Mouse (Mus musculus) lung, embryonic 16.5 days (tissue): Measurements from ENCODE around the gene Fbxo22. TPM values are rescaled to one million over a fixed set of nuclear protein-coding genes. Genes with fewer than 3 reads are reported as not detected.
"Not testable (repeated sequence)": the region's sequence is repeated elsewhere in the genome, so short reads cannot be mapped to it uniquely, and the experiment has no call there.

ENCODE experiments used
- ATAC-seq: fragments of 200-750 bp; cut with Nextera tagmentation; 2 replicates; pipeline ENCODE4 v1.8.0; 2017; ENCODE audit warnings: low read depth, mild to moderate bottlenecking, moderate library complexity
- H3K27ac ChIP-seq: fragments of 300-500 bp; sonication (generic); 2 replicates; pipeline ENCODE4 v1.5.1; 2014; ENCODE audit warnings: mild to moderate bottlenecking, control low read depth, low read length
- H3K27me3 ChIP-seq: fragments of 300-500 bp; sonication (generic); 2 replicates; pipeline ENCODE4 v1.6.1; 2014; ENCODE audit warnings: low read depth, low read length, mixed read lengths; ENCODE audit not compliant: control insufficient read depth, insufficient read depth
- H3K36me3 ChIP-seq: fragments of 300-500 bp; sonication (generic); 2 replicates; pipeline ENCODE4 v1.6.1; 2014; ENCODE audit warnings: low read length; ENCODE audit not compliant: control insufficient read depth, insufficient read depth
- H3K4me1 ChIP-seq: fragments of 300-500 bp; sonication (generic); replicated peaks from 2 replicates; pipeline ENCODE4 v1.6.1; 2014; ENCODE audit warnings: low read length, mixed read lengths; ENCODE audit not compliant: control insufficient read depth, insufficient read depth
- H3K4me2 ChIP-seq: fragments of 300-500 bp; sonication (generic); 2 replicates; pipeline ENCODE4 v1.6.1; 2014; ENCODE audit warnings: low read depth, low read length, control low read depth
- H3K4me3 ChIP-seq: fragments of 300-500 bp; sonication (generic); 2 replicates; pipeline ENCODE4 v1.5.1; 2014; ENCODE audit warnings: mild to moderate bottlenecking, low read length, control low read depth
- H3K9ac ChIP-seq: fragments of 300-500 bp; sonication (generic); 2 replicates; pipeline ENCODE4 v1.6.1; 2014; ENCODE audit warnings: low read length, control low read depth
- H3K9me3 ChIP-seq: fragments of 300-500 bp; sonication (generic); 2 replicates; pipeline ENCODE4 v1.6.1; 2016; ENCODE audit warnings: low read length; ENCODE audit not compliant: control insufficient read depth
- WGBS: fragments of 180-500 bp; shearing (Covaris S2); extraction: QIAGEN DNeasy Blood & Tissue Kit; methylation state at CpG from one replicate; pipeline ENCODE4 v1.1.7; 2014; 5-methylcytosine and 5-hydroxymethylcytosine counted together
- polyA plus RNA-seq: library from polyadenylated mRNA; unstranded; fragments of >200 nt; fragmentation: Nextera tagmentation; extraction: Ambion mirVana; gene quantifications from 2 replicates; pipeline ENCODE4 v1.2.1, GENCODE M21; 2015

Gene Fbxo22
- polyA plus RNA-seq, 1 experiment from 2014 or later, result 52.6 TPM

DNA sequence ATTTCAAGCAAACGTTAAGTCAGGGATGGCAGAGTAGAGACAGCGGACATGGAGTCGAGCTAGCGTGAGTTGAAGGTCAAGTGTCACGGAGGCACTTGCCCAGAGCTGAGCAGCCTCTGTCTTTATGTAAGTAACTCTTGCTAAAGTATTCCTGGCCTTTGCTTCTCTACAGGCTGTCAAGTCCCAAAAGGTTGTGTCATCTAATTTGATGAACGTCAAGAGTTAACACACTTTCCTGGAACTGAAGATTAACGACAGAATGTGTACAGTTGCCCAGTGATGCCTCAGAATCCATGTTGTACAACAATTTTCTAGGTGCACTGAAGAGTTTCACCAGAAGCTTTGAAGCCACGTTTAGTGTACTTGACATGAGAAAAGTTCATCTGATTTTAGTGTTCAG is 37.7 kb downstream of the Fbxo22 start:
- no peaks in the 10 kb centered on the region for H3K4me1 ChIP-seq
- H3K36me3 ChIP-seq, result no peaks in the 10 kb centered on the region
- no peak overlapping the region for H3K4me3 ChIP-seq
- WGBS, result 53% methylated on average over 8 of the region's 8 CpGs
- no peak overlapping the region for H3K9ac ChIP-seq
- peaks cover 2% of the 10 kb centered on the region for H3K27me3 ChIP-seq
- H3K4me2 ChIP-seq, result no peak overlapping the region
- no peak overlapping the region for H3K27ac ChIP-seq
- ATAC-seq, result no peak
- no peaks in the 10 kb centered on the region for H3K9me3 ChIP-seq

DNA sequence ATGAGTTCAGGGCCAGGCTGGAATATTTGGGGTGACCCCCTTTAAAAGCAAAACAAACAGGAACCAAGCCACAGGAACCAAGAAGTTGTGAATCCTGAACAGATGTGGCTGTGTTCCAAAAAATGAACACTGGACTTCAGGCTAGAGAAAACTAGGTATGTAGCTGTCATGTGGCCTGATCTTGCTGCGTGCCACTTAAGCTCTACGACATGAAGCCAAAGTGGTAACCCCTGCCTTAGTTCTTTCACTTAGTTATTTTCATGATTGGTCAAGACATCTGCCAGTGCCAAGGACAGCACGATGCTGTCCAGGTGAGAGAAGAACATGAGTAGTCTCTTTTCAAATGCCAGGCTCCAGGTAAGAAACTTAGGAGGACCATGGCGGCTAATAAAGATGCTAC is 38.2 kb downstream of the Fbxo22 start:
- H3K27ac ChIP-seq, result no peak overlapping the region
- H3K4me3 ChIP-seq, result no peak overlapping the region
- H3K27me3 ChIP-seq, result peaks cover under 1% of the 10 kb centered on the region
- 92% methylated on average over 4 of the region's 4 CpGs for WGBS
- H3K4me2 ChIP-seq, result no peak overlapping the region
- no peak for ATAC-seq
- no peaks in the 10 kb centered on the region for H3K9me3 ChIP-seq
- H3K9ac ChIP-seq, result no peak overlapping the region
- H3K36me3 ChIP-seq, result no peaks in the 10 kb centered on the region
- no peaks in the 10 kb centered on the region for H3K4me1 ChIP-seq

DNA sequence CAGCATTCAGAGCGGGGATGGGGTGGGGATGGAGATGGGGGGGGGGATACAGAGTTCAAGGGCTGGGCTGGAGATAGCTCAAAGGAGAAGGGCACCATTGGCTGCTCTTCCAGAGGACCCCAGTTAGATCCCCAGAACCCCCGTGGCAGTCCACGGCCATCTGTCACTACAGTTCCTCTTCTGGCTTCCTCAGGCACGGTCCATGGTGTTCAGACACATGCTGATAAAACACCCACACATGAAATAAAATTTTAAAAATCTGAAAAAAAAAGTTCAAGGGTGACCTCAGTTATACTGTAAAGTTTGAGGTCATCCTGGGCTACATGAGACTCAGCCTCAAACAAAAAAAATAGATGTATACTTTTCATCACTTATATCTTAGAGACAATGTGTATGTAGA is 39.7 kb downstream of the Fbxo22 start:
- Histone ChIP-seq H3K4me2 (no peak overlapping the region), H3K4me1 (no peaks in the 10 kb centered on the region), H3K4me3 (no peak overlapping the region), H3K27ac (no peak overlapping the region), H3K36me3 (no peaks in the 10 kb centered on the region), H3K9ac (no peak overlapping the region), H3K27me3 (no peaks in the 10 kb centered on the region), H3K9me3 (no peaks in the 10 kb centered on the region)
- ATAC-seq, result no peak
- WGBS, result 75% methylated on average over 4 of the region's 4 CpGs

- no peaks in the 10 kb centered on the region for H3K4me1 ChIP-seq
- no peak overlapping the region for H3K9ac ChIP-seq
- no peaks in the 10 kb centered on the region for H3K9me3 ChIP-seq
- H3K4me3 ChIP-seq, result no peak overlapping the region
- no peak overlapping the region for H3K4me2 ChIP-seq
- no peaks in the 10 kb centered on the region for H3K36me3 ChIP-seq
- ATAC-seq, result no peak
- WGBS, result 77% methylated on average over 6 of the region's 6 CpGs
- H3K27ac ChIP-seq, result no peak overlapping the region
- no peaks in the 10 kb centered on the region for H3K27me3 ChIP-seq
Observed at GRCm38 (mm10) chr9:55250595-55251247, 42.0 kb downstream of the Fbxo22 start.

- ATAC-seq, H3K4me1 ChIP-seq, H3K27ac ChIP-seq, H3K4me3 ChIP-seq, H3K4me2 ChIP-seq, H3K36me3 ChIP-seq, H3K9ac ChIP-seq, H3K27me3 ChIP-seq, H3K9me3 ChIP-seq: not testable (repeated sequence)
- 49% methylated on average over 2 of the region's 2 CpGs for WGBS
Observed at GRCm38 (mm10) chr9:55252097-55252496, 43.4 kb downstream of the Fbxo22 start.

GRCm38 (mm10) chr9:55253849-55254248 is 45.1 kb downstream of the Fbxo22 start:
- no peak for ATAC-seq
- H3K4me3 ChIP-seq, result no peak overlapping the region
- H3K27ac ChIP-seq, result no peak overlapping the region
- H3K9ac ChIP-seq, result no peak overlapping the region
- no peaks in the 10 kb centered on the region for H3K4me1 ChIP-seq
- H3K27me3 ChIP-seq, result no peaks in the 10 kb centered on the region
- H3K4me2 ChIP-seq, result no peak overlapping the region
- no peaks in the 10 kb centered on the region for H3K36me3 ChIP-seq
- no peaks in the 10 kb centered on the region for H3K9me3 ChIP-seq
- 67% methylated on average over 1 of the region's 1 CpGs for WGBS

GRCm38 (mm10) chr9:55255056-55255455 is 46.3 kb downstream of the Fbxo22 start:
- H3K4me3 ChIP-seq, result no peak overlapping the region
- H3K9ac ChIP-seq, result no peak overlapping the region
- H3K9me3 ChIP-seq, result no peaks in the 10 kb centered on the region
- H3K27ac ChIP-seq, result no peak overlapping the region
- ATAC-seq, result no peak
- whole genome bisulfite sequencing, result 90% methylated on average over 5 of the region's 5 CpGs
- no peaks in the 10 kb centered on the region for H3K4me1 ChIP-seq
- no peak overlapping the region for H3K4me2 ChIP-seq
- no peaks in the 10 kb centered on the region for H3K27me3 ChIP-seq
- H3K36me3 ChIP-seq, result no peaks in the 10 kb centered on the region

GRCm38 (mm10) chr9:55255604-55256003 is 46.9 kb downstream of the Fbxo22 start:
- H3K9me3 ChIP-seq, result no peaks in the 10 kb centered on the region
- H3K4me3 ChIP-seq, result no peak overlapping the region
- H3K4me2 ChIP-seq, result no peak overlapping the region
- no peak overlapping the region for H3K9ac ChIP-seq
- no peaks in the 10 kb centered on the region for H3K4me1 ChIP-seq
- no peak overlapping the region for H3K27ac ChIP-seq
- ATAC-seq, result no peak
- H3K27me3 ChIP-seq, result no peaks in the 10 kb centered on the region
- 48% methylated on average over 4 of the region's 4 CpGs for WGBS
- no peaks in the 10 kb centered on the region for H3K36me3 ChIP-seq

- Histone ChIP-seq H3K4me3 (no peak overlapping the region), H3K36me3 (no peaks in the 10 kb centered on the region), H3K9ac (no peak overlapping the region), H3K27ac (no peak overlapping the region), H3K4me1 (no peaks in the 10 kb centered on the region), H3K9me3 (no peaks in the 10 kb centered on the region), H3K4me2 (no peak overlapping the region), H3K27me3 (no peaks in the 10 kb centered on the region)
- ATAC-seq, result no peak
- 86% methylated on average over 2 of the region's 2 CpGs for WGBS
Observed at GRCm38 (mm10) chr9:55257105-55257504, 48.4 kb downstream of the Fbxo22 start.

GRCm38 (mm10) chr9:55259741-55260140 is 51.0 kb downstream of the Fbxo22 start:
- no peaks in the 10 kb centered on the region for H3K9me3 ChIP-seq
- H3K27ac ChIP-seq, result no peak overlapping the region
- no peak for ATAC-seq
- H3K4me1 ChIP-seq, result no peaks in the 10 kb centered on the region
- H3K9ac ChIP-seq, result no peak overlapping the region
- H3K4me2 ChIP-seq, result no peak overlapping the region
- H3K27me3 ChIP-seq, result no peaks in the 10 kb centered on the region
- no peak overlapping the region for H3K4me3 ChIP-seq
- WGBS, result 56% methylated on average over 6 of the region's 6 CpGs
- no peaks in the 10 kb centered on the region for H3K36me3 ChIP-seq
